In the genomic region with DNA sequence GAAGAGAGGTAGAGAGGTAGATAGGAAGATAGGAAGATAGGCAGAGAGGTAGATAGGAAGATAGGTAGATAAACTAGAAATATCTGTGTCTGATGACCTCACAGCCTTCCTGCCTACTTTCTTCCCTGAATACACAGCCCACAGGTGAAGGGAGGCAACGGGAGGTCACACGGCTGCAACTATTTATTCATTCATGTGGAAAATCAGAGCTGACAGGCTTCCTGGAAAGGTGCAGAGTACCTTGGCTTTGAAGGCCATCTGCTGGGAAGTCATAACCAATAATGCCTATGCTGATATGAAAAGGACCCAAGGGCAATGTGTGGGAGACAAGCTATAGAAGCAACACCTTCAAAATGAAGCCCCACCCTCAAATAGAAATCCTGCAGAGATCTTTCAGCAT, we compare ENCODE assay signal across 19 mouse cellular contexts. TPM values are rescaled to one million over a fixed set of nuclear protein-coding genes. Genes with fewer than 3 reads are reported as not detected.
"Had no signal": no experiment of that assay in that cellular context is flagged by ENCODE, and none has a peak within 500 bp of the region (broad histone marks: within the 10 kb centered on the region; RNA-seq: fewer than 3 reads in every experiment).

No protein-coding gene starts in this region.

- H3K27me3 ChIP-seq: midbrain, embryonic 12.5 days had no signal

- H3K36me3 ChIP-seq: limb, embryonic 12.5 days; midbrain, embryonic 12.5 days had no signal

- H3K27ac ChIP-seq: layer of hippocampus, adult 2 months; limb, embryonic 12.5 days; liver, embryonic 14.5 days; midbrain, embryonic 12.5 days had no signal

- ATAC-seq: midbrain, embryonic 16.5 days had no signal

- H3K9ac ChIP-seq: limb, embryonic 12.5 days; liver, embryonic 14.5 days; midbrain, embryonic 12.5 days had no signal

- DNase-seq: kidney, postnatal 10 days; kidney, postnatal 4 days; liver; lung, adult 18-20 months; right cerebral cortex, postnatal 4 days; thymus, postnatal 36 days had no signal

- H3K4me3 ChIP-seq: layer of hippocampus, adult 2 months; limb, embryonic 12.5 days; midbrain, embryonic 12.5 days had no signal

- H3K9me3 ChIP-seq: limb, embryonic 12.5 days; midbrain, embryonic 12.5 days had no signal

- H3K4me2 ChIP-seq: limb, embryonic 12.5 days; midbrain, embryonic 12.5 days had no signal

- H3K4me1 ChIP-seq: limb, embryonic 12.5 days; midbrain, embryonic 12.5 days had no signal

RNA-seq across cellular contexts. Expression of a gene that starts 9.3 kb away (rescaled TPM):
- total RNA-seq: layer of hippocampus, adult 2 months; left cerebral cortex, postnatal 36 days; megakaryocyte-erythroid progenitor cell, adult 5-6 weeks had no signal
- polyA plus RNA-seq: midbrain, embryonic 12.5 days; midbrain, embryonic 16.5 days; neural tube, embryonic 14.5 days had no signal

RNA-seq across cellular contexts. Expression of a gene that starts 17.4 kb away (rescaled TPM):
- total RNA-seq: layer of hippocampus, adult 2 months; left cerebral cortex, postnatal 36 days; megakaryocyte-erythroid progenitor cell, adult 5-6 weeks had no signal
- polyA plus RNA-seq: limb, embryonic 12.5 days; midbrain, embryonic 12.5 days had no signal

RNA-seq across cellular contexts. Expression of a gene that starts 41.3 kb away (rescaled TPM):
- total RNA-seq: layer of hippocampus, adult 2 months; layer of hippocampus, postnatal 10 days; left cerebral cortex, postnatal 36 days; megakaryocyte-erythroid progenitor cell, adult 5-6 weeks had no signal
- polyA plus RNA-seq: limb, embryonic 12.5 days; liver, embryonic 14.5 days; lung, embryonic 16.5 days; midbrain, embryonic 12.5 days; midbrain, embryonic 16.5 days; neural tube, embryonic 14.5 days; spleen, adult 2 months; stomach, embryonic 16.5 days; thymus, postnatal 0 days had no signal
